Mouse (Mus musculus): ENCODE measurements around the gene Hnrnpul2.
A peak's percentile ranks its signal among the peaks of the same experiment; 100 is the strongest.
"Not testable (repeated sequence)": the region's sequence is repeated elsewhere in the genome, so short reads cannot be mapped to it uniquely, and the experiment has no call there.

Hnrnpul2 gene

DNA sequence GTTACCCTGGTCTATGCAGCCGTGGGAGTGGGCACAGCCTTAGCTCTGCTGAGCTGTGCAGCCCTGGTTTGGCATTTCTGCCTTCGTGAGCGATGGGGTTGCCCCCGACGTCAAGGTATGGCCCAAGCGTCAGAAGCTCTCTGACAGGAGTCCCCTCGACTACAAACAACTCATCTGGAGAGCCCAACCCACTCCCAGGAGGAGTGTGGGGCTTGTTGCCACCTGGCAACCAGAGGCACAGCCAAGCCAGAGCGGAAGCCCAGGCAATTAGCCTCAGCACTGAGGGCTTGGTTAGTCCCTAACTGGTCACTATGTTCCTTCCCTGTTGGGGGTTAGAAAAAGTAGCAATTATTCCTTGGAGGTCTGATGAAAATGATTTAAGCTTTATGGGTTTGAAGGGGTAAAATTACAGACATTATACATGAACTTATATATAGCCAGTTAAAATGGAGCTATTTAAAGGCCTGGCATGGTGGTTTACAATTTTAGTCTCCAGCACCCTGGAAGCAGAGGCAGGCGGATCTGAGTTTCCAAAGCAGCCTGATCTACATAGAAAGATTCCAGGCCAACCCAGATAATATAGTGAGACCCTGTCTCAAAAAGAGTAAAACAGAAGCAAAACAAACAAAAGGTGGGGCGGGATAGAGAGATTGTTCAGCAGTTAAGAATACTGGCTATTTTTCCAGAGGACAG, 32.6 kb downstream of the Hnrnpul2 start:
- no peak for DNase-seq

DNA sequence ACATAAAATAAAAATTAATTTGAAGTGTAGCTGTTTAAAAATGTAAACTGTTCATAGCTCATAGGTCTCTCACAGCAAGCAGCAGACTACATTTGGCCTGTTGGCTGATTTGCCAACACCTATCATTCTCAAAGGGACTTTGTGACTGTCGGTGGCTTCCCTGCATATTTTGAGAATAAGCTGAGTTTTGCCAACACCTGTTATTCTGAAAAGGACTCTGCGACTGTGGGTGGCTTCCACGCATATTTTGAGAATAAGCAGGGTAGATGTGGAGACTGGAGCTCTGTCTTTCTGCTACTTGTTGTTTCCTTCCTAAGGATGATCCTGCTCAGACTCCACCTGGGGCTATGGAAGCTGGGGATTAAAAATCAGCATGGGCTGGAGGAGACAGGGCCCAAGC, 33.3 kb downstream of the Hnrnpul2 start:
- no peak for DNase-seq

DNA sequence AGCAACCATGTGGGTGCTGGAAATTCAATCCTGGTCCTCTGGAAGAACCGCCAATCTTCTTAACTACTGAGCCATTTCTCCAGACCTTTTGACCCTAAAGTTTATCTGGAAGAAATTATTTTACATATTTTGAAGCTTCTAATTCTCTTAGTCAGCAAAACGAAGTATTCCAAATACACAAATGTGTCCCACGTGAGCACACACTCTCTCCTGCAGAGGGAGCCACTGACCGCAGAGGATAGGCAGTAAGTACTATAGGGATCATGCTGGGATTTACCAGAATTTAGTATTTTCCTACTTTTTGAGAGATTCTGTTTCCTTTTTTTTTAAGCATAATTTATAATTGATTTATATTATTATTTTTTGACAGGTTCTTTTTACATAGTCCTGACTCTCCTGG, 37.9 kb downstream of the Hnrnpul2 start:
- no peak for DNase-seq

DNA sequence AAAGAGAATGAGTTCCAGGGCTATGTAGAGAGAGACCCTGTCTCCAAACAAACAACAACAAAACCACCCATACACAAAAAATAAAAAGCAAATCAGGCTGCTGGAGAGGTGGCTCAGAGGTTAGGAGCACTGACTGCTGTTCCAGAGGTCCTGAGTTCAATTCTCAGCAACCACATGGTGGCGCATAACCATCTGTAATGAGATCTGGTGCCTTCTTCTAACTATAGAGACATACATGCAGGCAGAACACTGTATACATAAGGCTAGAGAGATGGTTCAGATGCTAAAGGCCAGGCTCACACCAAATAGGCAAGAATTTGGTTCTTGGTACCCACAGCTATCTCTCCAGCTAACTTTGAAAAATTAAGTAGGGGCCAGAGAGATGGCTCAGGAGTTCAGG, 39.2 kb downstream of the Hnrnpul2 start:
- DNase-seq = no peak

DNA sequence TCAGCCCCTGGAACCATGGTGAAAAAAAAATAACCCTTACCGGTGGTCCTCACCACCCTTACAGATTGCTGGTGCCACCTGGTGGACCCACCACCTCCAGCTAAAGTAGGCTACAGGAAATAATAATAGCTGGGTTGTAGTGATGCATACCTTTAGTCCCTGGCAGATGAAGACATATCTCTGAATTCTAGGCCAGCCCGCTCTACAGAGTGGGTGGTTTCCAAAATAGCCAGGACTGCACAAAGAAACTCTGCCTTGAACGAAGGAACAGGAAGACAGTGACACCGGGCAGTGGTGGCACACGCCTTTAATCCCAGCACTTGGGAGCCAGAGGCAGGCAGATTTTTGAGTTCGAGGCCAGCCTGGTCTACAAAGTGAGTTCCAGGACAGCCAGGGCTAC, 44.5 kb downstream of the Hnrnpul2 start:
- no peak for DNase-seq

DNA sequence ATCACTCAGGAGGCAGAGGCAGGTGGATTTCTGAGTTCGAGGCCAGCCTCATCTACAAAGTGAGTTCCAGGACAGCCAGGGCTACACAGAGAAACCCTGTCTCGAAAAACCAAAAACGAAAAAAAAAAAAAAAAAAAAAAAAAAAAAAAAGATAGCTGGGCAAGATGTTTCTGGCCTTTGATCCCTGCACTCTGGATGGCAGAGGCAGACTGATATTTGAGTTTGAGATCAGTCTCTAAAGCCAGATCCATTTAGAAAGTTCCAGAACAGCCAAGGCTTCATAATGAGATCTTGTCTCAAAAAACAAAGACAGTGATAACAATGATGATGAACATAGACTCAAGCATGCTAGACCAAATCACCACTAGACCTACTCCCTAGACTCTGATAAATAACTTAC, 50.6 kb downstream of the Hnrnpul2 start:
- not testable (repeated sequence) for DNase-seq

DNA sequence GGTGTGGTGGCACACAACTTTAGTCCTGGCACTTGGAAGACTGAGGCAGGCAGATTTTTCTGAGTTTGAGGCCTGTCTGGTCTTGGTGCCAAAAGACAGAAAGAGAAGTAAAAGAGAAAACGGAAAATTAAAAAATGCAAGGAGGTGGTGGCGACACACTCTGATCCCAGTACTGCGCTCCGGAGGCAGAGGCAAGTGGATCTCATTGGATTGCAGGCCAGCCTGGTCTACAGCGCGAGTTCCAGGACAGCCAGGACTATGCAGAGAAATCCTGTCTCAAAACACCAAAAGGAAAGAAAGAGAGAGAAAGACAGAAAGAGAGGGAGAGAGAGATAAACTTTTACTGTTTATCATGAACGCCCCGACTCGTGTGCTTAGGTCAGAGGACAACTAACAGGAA, 51.0 kb downstream of the Hnrnpul2 start:
- DNase-seq = no peak

DNA sequence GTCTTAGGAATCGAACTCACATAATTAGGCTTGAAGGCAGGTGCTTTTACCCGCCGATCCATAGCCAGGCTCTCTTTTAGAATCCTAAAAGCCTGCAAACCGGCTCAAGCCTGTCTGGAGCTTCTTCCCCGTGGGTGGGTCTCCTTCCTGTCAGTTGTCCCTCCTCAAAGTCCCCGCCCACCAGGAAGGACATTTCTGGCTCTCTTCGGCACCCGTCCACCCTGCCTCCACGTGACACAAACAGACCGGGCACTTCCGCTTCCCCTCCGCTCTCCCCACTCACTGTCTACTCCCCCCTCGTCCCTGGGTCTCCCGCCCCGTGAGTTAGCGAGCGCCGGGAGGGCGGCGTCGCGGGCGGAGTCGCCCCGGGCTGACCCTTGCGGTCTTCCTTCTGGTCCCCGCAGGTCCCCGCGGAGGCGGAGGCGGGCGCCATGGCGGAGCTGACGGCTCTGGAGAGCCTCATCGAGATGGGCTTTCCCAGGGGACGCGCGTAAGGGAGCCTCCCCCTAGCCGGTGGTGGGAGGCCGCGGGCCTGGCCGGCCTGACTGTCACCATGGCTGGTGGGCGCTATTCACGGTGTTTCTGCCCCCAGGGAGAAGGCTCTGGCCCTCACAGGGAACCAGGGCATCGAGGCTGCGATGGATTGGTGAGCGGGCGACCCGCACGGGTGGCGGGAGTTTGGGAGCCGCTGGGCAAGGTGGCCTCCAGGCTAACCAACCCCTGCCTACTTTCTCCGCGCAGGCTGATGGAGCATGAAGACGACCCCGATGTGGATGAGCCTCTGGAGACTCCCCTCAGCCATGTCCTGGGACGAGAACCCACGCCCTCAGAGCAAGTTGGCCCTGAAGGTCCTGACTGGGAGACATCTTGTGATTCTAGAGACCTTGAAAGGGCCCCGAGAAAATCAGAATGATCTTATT, 51.7 kb downstream of the Hnrnpul2 start, which contains the start of gene Ubxn1:
TSS of gene Ubxn1 (plus strand) at position 230 of the 920 bp plus-strand sequence.
- peak; percentile 95 for DNase-seq

DNA sequence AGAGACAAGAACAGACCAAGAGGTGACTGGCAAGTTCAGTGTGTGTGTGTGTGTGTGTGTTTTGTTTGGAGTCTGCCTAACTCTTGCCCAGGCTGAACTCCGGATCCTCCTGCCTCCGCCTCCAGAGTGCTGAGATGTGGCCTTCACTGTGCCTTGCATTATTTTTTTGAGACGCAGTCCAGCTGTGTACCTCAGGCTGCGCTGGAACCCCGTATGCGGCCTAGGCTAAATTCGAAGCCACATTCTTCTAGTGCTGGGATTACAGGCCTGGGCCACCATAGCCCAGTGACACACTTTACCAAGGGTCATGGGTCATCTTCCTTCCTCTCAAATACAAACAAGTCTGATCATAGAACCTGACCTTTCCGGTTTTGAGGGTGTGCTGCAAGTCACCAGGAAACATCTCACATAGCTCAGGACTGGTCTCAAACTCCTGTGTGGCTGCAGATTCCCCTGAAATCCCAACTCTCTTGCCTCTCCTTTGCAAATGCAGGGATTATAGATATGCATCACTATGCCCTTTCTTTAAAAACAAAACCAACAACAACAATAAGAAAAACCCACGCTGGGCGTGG, 52.5 kb downstream of the Hnrnpul2 start:
- no peak for DNase-seq

DNA sequence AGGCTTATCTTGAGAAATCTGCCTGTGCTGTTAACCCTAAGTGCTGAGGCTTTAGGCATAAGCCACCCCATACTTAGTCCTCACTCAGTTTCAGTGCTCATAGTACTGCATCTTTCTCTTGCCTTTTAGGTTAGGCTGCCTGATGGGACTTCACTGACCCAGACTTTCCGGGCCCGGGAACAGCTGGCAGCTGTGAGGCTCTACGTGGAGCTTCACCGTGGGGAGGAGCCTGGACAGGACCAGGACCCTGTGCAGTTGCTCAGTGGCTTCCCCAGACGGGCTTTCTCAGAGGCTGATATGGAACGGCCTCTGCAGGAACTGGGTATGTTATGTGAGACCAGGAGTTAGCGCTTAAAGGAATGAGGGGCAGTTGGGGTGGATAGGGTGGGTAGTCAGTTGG, 55.2 kb downstream of the Hnrnpul2 start:
- no peak for DNase-seq

DNA sequence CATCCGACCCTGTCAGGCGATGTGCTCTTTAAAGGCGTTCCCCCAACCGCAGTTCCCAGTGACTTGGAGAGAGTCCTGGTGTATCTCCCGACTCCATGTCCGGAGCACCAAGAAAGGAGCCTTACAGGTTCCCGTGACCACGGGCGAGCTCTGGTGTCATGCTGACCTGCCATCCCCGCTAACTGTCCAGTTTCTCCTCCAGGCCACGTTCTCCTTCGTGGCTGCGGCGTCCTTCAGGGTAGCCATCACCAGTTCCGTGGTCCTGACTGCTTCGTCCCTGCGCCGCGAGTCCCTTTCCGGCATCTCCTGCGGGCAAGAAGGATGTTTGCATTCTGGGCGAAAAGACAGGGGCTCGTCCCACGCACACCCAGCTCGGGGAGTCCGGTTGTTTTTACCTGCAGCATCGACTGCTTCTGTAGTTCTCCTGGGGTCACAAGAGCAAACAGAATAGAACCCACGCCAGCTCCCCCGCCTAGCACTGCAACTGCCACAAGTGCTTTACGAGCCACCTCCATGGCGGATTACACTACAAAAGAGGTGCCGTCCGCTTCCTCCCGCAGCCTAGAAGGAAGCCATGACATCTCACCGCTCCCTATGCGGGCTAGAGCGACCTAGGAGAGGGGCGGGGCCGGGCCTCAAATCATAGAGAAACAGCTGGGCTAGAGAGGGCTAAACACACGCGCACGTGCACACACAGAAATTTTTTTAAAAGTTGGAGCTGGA, 60.7 kb downstream of the Hnrnpul2 start, which contains the start of gene Uqcc3:
TSS of gene Uqcc3 (minus strand) at position 613 of the 723 bp plus-strand sequence.
- DNase-seq = peak; percentile 86

DNA sequence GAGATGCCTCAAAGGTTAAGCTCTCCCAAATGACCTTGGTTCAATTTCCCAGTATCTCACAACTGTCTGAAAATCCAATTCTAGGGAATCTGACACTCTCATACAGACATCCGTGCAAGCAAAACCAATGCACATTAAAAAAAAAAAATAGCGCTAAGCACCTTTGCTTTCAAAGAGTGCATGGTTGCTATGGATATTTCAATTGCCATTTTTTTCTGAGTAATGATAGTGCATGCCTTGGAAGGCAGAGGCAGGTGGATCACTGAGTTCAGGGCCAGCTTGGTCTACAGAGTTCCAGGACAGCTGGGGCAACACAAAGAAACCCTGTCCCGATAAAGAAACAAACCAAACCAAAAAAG, 61.2 kb downstream of the Hnrnpul2 start:
- no peak for DNase-seq

DNA sequence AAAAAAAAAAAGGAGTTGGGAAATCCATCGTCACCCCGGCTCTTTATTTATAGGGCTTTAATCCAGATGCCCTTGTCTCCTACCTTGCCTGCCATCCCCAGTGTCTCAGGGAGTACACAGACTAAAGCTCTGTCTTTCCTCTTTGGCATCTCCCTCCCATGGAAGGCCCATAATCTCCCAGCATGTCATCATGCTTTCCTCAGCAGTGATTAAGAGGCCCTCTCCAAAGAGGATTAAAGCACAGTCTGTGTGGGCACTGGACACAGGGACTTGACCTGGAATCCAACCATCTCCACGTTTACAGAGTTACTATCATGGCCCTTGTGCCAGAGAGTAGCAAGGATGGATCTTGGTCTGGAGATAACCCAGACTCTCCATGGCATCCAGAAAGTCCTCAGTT, 63.8 kb downstream of the Hnrnpul2 start, which contains the start of the genes Lbhd1 and Gm49403:
TSS of gene Lbhd1 (plus strand) at position 117 of the 400 bp plus-strand sequence.
TSS of gene Gm49403 (plus strand) at position 315 of the 400 bp plus-strand sequence.
- no peak for DNase-seq

Data from cerebellum, adult 8-10 months (tissue).